Mouse (Mus musculus): ENCODE measurements around the gene Slc7a8.

DNA sequence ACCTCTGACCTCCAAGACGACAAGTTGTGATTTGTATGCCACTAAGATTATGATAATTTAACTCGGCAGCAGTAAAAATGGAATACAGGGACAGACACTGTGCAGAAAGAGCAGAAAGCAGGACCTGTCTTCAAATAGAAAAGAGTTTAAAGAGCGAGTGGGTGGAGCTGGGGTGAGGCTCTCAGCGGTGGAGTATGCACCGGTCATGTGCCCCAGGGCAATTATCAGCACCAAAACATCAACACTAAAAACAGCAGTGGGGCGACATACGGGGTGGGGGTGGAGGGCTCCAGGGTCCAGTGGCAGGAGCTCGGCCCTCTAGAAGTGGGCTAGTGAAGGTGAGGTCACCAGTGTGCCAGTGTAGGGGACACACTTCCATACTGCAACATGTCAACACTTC lies 37.3 kb downstream of the Slc7a8 start:
- TF ChIP-seq CTCF (IDR thresholded peaks at IDR 0.05; ENCODE audit: extremely low read depth, insufficient read length, insufficient replicate concordance, low read depth, low read length) = no peak
- TF ChIP-seq POLR2A (IDR thresholded peaks at IDR 0.05; ENCODE audit: low read depth, low read length) = no peak
